Mouse (Mus musculus) thymus, adult 18-20 months (tissue): Measurements from ENCODE around the gene Tmem174.
A peak's percentile ranks its signal among the peaks of the same experiment; 100 is the strongest.

Experiments
- DNase-seq, 2 experiments: peaks; one replicate each; pipeline ENCODE4 v3.0.0; 2022; ENCODE audit warnings: mixed read lengths in 2 of 2

Gene Tmem174

GRCm38 (mm10) chr13:98632306-98632942, 4.8 kb downstream of the Tmem174 start:
- DNase-seq, result no peak

- DNase-seq, result no peak
These were observed 5.9 kb downstream of the Tmem174 start for GRCm38 (mm10) chr13:98631105-98631838.

GRCm38 (mm10) chr13:98626736-98627135, 10.5 kb downstream of the Tmem174 start:
- DNase-seq, result no peak

- DNase-seq, result no peak
These were observed 12.7 kb downstream of the Tmem174 start for GRCm38 (mm10) chr13:98624506-98624905.

- DNase-seq, result no peak
These were observed 14.2 kb downstream of the Tmem174 start for GRCm38 (mm10) chr13:98622881-98623549.

- no peak for DNase-seq
These were observed 19.7 kb downstream of the Tmem174 start for GRCm38 (mm10) chr13:98617429-98618067.

- DNase-seq, result no peak
These were observed 29.2 kb downstream of the Tmem174 start for GRCm38 (mm10) chr13:98607885-98608477.

GRCm38 (mm10) chr13:98603799-98604198, 33.4 kb downstream of the Tmem174 start:
- no peak for DNase-seq

GRCm38 (mm10) chr13:98596746-98597145, 40.5 kb downstream of the Tmem174 start:
- DNase-seq, result no peak

GRCm38 (mm10) chr13:98594726-98595141, 42.5 kb downstream of the Tmem174 start:
- no peak for DNase-seq

- DNase-seq, result no peak
These were observed 43.2 kb downstream of the Tmem174 start for GRCm38 (mm10) chr13:98593938-98594539.

GRCm38 (mm10) chr13:98591406-98591805, 45.8 kb downstream of the Tmem174 start:
- no peak for DNase-seq

- DNase-seq, result no peak
These were observed 46.4 kb downstream of the Tmem174 start for GRCm38 (mm10) chr13:98590693-98591389.

GRCm38 (mm10) chr13:98589572-98589971, 47.6 kb downstream of the Tmem174 start:
- no peak for DNase-seq

- DNase-seq, result peak; percentile 7 to 16
These were observed 48.2 kb downstream of the Tmem174 start for GRCm38 (mm10) chr13:98588951-98589501.

GRCm38 (mm10) chr13:98588480-98588879, 48.7 kb downstream of the Tmem174 start:
- DNase-seq, result no peak

- no peak for DNase-seq
These were observed 49.6 kb downstream of the Tmem174 start for GRCm38 (mm10) chr13:98587639-98588038.

- no peak for DNase-seq
These were observed 50.2 kb downstream of the Tmem174 start for GRCm38 (mm10) chr13:98586817-98587575.
